Mouse (Mus musculus): ENCODE results near the gene C130026I21Rik.
"Not testable (repeated sequence)": the region's sequence is repeated elsewhere in the genome, so short reads cannot be mapped to it uniquely, and the experiment has no call there.

GRCm38 (mm10) chr1:85011933-85012332 lies 258.4 kb downstream of the C130026I21Rik start:
- TF ChIP-seq CTCF (IDR thresholded peaks at IDR 0.05; ENCODE audit: low read depth, low read length); POLR2A (IDR thresholded peaks at IDR 0.05; ENCODE audit: insufficient read depth, low read length); EP300 (IDR thresholded peaks at IDR 0.05; ENCODE audit: insufficient read depth, low read depth, low read length): not testable (repeated sequence)
